Mouse (Mus musculus): ENCODE data around the gene Cog1.
A peak's percentile ranks its signal among the peaks of the same experiment; 100 is the strongest.

The Cog1 gene

DNA sequence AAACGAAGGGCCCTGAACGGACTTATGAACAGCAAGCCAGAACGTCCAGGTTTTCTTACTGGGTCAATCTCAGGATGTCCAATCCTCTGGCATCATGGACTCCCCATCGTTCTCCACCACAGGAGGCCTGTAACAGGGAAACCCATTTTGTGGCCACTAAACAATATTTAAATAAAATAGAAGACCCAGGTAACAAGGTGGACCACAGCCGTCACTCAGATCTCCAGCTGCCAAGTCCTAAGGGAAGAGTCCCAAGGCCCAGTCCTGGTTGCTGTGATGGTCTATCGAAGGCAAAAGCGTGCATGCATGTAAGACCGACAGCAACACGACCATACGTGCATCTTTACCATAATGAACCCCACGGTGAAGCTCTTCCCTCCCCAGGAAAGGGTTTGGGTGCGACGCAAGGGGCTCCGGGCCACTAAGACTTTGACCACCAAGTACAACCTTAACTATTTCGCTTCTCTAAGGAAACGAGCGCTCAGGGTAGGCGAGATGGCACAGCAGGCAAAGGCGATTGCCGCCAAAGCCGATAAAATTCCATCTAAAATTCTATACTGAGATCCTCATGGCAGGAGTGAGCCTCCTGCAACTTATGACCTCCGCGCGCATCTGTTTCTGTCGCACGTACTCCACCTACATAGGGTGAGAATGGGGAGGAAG lies at the start of gene Cog1:
Gene Cog1, plus strand, starts transcription at position 480 of the 663 bp plus-strand sequence.
- no peak for DNase-seq (ENCODE audit: low read depth, low spot score)

DNA sequence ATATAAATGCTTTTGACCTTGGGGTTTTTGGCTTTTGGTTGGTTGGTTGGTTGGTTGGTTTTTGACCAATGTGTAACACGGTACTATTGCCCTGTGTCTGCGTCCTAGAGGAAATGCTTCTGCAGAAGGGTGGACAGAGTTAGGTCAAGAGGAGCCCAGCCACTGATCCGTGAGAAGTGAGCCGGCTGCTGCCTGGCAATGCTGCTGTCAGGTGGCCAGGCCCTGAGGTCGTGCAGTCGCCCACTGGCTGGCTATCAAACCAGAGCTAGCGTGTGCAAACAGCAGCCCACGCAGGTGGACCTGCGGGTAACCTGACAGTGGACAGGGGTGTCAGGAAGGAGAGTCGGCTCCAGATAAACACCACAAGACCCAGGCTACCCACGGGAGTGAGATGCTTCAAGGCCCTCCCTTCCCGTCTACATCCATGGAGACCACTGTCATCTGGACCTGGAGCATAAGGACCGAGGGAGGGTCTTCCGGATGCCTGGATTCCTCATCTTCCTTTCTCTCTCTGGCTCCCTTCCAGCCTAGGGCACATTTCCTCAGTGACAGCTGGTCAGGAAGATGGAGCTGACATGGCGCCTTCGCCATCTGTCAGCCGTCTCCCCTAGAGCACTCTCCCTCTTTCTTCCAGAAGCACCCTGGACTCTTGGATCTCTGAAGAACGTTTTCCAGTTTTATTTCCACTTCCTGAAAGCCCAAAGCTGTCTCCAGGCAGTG lies 48.3 kb upstream of the Cog1 start:
- DNase-seq (ENCODE audit: low read depth, low spot score): no peak

DNA sequence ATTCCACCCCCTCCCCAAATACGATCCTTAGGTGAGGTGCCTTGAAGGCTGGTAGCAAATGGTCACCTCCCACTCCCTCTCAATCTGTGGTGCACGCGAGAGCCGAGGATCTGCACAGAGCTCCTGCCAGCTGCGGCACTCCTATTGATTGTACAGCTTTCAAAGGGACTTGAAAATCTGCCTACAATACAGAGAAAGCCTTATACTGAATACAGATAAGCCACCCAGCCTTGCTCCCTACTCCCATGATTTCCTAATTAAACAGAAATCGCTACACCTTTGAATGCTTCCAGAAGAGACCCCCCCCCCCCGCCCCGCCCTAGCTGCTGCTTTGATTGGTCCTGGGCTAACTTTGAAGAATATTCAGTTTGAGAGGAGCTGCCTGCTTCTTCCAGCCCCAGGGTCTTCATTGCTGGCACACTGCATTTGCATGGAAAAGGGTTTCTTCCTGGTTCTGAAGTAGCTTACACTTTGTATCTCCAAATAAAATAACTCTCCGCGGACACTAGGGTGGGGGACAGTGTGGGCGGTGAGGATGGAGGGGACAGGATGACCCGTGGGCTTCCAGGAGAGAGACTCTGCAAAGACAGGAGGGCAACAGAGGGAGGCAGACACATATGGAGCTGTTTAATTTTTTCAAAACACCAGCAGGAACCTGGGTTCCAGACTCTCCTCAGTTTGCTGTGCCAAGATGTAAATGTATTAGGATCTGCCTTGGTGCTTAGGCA lies 47.2 kb upstream of the Cog1 start:
- no peak for DNase-seq (ENCODE audit: low read depth, low spot score)

DNA sequence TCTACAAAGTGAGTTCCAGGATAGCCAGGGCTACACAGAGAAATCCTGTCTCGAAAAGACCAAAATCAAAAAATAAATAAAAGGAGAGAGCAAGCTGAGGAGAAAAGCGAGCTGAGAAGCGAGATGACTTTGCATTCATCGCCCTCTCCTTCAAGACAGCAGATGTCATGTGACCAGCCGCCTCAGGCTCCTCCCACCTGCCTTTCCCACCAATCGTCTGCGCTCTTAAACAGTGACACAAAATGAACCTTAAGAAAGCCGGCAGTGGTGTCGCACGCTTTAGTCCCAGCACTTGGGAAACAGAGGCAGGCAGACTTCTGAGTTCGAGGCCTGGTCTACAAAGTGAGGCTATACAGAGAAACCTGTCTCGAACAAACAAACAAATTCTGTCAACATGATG lies 41.4 kb upstream of the Cog1 start:
- DNase-seq (ENCODE audit: low read depth, low spot score): no peak

DNA sequence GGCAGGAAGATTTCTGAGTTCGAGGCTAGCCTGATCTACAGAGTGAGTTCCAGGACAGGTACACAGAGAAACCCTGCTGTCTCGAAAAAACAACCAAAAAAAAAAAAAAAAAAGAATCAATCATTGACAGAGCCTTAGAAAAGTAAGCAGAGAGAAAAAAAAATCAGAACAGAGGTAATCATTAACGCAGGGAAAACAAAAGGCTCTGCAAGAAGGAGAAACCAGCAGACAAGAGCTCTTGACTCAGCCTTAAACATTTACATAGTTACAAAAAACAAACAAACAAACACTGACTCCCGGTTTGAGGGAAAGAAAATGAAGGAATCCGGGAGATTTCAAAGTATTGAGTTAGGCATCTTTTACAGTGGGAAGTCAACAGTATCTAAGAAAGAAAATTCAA lies 39.4 kb upstream of the Cog1 start:
- no peak for DNase-seq (ENCODE audit: low read depth, low spot score)

DNA sequence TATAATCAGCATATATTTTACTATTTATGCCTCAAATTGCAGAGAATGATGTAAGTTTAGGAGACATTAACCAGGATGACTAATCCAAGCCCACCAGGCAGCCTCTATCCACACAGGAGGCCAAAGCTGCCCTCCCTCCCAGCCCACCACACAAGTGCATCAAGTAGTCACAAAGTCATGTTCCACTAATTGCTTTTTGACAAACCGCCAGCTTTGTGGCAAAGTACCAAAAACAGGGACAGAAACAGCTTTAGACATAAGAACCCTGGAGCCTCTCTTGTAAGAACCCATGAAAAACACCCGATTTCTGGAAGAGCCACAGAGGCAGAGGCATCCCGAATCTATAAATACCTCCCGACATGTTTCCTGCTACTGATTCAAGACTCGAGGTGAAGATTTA lies 38.7 kb upstream of the Cog1 start:
- DNase-seq (ENCODE audit: low read depth, low spot score): no peak

DNA sequence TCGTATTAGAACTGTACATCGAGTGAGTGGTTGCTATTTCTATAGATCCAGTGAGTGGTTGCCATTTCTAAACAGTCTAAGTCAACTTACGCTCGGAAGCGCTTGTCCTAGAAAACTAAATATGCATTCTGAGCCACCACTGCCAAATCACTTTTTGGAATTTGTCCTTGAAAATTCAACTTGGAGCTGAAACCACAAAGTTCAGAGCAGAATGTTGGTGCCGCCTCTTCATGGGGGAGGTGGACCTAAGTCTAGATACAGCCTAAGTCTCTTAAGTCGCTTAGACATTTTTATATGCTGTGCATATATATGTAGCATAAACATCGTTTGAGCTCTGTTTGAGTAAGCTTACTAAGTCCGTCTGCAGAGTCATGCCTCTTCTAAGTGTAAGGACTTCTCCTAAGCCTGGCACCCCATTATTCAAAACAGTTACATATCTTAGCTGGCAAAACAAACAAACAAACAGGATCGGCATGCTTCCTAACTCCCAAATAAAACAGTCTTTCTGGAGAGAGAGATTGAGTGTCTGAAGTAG lies 37.8 kb upstream of the Cog1 start:
- no peak for DNase-seq (ENCODE audit: low read depth, low spot score)

DNA sequence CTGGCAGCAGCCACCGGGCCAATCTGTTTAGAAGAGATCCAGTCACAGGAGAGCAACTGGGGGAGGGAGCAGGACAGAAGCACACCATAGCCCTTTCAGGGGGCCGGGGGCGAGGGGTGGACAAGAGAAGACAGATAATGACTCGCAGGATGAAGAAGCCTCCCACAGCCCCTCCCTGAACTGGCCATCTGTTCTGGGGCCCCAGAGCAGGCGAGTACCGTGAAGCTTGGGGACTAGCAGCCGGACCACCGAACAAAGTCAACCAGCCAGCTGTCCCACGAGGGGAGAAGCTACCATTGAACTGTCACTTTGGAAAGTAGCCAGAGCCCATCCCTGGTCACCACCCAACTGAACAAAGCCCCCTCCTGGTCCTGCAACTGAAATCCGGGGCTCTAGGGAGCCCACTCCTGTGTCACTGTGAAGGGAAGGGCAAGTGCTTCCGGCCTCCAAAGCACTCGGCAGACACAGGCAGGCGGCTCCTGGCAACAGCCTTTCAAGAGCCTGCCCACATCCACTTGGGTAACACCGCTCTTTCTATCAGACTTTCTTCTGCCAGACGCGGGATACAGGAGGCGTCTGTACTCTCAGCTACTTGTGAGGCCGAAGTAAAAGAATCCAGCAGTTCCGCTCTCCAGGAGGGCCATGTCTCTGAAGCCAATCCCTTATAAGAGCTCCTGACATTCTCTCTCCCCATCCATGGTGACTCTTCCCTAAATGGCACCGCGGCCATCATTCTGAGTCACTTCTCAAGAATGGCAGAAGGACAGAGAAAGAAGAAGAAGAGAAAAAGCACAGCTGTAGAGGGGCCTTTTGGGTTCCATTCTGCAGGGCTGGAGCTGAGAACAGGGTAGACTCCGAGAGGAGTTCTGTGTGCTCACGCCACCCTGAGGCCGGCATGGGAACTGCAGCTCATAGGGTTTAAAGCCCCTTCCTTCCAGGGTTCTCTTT lies 37.0 kb upstream of the Cog1 start:
- DNase-seq (ENCODE audit: low read depth, low spot score): peak; percentile 76

DNA sequence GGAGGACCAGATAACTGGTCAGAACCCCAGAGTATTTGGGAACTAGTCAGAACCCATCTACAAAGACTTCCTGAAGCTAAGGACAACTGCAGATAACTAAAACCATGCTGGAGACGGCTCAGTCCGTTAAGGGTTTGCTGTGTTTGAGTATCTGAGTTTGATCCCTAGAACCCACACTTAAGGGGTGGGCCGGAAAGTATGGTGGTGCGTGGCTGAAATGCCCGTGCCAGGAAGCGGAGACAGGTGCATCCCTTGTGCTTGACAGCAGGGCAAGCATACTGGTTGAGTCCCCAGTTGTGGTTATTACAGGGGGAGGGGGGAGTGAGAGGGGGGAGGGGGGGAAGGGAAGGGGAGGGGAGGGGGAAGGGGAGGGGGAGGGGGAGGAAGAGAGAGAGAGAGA lies 34.5 kb upstream of the Cog1 start:
- no peak for DNase-seq (ENCODE audit: low read depth, low spot score)

DNA sequence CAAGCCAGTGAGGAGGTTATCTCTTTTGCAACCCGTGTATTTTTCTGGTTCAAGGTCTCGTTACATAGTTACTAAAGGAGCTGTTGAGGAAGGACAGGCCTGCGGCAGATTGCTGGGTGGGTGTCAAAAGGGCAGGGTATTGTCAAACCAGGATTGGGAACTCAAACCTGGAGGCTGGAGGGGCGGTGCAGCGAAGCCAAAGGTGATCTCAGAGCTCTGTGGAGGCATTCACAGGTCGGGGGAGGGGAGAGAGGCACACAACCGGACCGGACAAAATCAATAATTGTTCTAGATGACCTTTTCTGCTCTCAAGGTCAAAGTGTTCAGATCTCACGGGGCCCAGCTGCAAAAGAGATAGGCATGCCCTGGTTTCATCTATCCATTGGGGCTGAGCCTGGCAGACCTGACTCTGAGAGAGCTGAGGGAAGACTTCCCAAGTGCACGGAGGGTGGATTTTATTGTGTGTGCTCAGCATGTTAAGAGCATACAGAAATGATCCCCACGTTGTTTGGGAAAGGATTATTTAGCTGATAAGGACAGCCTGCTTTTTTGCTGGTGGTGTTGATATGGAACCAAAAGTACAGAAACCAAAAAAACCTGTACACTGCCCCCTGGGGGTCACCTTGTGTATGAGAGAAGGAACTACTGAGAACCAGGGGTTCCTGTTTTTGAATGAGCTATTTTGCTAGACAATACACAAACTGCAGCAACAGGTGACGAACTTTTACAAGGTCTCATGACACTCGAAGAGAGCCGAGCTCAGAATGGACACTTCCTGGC lies 31.6 kb upstream of the Cog1 start:
- DNase-seq (ENCODE audit: low read depth, low spot score): peak; percentile 80

DNA sequence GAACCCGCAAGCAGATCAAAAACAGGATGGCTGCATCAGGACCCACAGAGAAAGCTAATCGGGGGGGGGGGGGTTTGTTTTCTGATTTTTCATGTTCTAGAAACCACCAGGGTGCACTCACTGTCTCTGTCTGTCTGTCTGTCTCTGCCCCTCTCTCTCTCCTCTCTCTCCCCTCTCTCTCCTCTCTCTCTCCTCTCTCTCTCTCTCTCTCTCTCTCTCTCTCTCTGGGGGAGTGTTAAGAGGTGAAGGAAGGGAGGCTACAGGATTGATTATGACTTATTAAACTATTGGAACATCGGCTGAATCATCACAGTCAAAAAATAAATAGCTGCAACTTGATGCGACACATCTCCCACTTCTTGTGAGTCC lies 30.7 kb upstream of the Cog1 start:
- no peak for DNase-seq (ENCODE audit: low read depth, low spot score)

DNA sequence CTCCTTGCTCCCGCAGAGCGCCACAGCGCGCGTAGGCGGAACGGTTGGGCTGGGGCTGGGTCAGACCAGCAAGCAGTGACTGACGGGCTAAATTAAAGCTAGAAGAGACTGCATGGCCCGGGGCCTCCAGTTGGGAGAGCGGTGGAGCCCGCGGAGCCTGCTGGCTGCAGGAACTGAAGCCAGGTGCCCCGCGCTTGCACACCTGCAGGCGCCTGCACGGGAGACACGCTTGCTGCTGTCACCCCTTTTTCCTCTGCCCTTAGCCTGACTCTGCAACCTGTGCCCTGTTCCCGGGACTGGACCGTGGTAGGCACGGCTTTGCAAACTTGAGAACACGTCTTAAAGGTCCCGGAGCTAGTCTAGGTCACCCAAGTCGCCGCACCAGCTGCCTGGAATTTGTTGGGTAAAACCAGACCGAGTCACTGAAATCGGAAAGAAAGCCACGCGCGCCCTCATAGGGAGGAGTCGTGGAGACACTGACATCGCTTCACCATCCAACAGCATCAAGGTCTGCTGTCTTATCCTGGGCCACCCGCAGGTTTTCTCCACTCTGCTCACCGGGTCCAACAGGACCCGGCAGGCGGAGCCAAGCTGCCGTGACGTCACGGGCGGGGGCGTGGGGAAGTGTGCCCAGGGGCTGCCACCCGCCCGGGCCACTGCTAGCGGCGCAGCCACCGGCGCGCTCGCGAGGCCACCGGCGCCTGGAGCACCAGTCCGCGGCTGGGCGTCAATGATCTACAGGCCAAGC lies 30.1 kb upstream of the Cog1 start, which contains the start of gene Sstr2:
Gene Sstr2, plus strand, starts transcription at position 671 of the 748 bp plus-strand sequence.
- peak; percentile 53 for DNase-seq (ENCODE audit: low read depth, low spot score)

DNA sequence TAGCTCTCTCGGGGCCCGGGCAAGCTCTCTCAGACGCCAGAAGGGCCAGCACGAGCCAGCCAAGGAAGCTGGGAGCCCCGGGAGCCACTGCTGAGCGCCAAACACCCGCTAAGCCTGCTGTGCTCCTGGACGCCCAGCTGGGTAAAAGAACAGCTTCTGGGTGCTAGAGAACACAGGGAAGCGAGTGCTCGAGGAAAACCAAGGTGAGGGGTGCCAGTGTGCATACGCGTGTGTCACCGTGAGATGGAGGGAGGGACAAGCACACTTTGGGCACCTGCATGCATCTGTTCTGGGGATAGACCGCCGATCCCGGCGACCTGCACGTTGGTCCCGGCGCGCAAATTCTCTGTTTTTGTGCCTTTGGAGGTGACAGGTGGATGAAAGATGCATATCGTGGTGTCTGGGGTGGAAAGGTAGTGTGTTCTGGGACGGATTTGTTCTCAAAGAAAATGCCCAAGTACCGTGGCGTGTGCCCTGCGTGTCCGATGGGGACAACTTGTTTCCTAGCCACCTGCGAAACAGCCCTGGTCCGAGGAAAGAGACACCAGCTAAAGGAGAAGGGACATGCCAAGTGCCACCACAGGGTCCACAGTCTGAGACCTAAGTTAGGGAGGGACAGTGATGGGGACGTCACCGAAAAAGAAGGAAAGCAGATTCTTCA lies 29.4 kb upstream of the Cog1 start:
- DNase-seq (ENCODE audit: low read depth, low spot score): no peak

DNA sequence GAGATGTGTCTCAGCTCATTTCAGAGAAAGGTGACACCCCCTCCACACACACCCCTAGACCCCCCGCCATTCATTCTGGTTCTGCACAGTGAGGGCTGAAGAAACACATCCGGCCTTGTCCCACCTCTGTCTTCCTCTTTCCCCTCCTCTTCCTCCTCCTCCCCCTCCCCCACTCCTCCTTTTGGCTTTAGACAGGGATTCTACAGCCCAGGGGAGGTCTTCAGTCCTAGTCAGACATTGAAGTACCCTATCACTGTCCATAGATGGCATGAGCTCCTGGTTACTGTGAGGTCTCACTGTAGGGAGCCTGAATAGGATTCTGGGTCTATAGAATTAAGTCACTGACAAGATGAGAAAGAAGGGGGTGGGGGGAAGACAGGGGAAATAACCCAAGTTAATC lies 28.0 kb upstream of the Cog1 start:
- DNase-seq (ENCODE audit: low read depth, low spot score): peak; percentile 53

DNA sequence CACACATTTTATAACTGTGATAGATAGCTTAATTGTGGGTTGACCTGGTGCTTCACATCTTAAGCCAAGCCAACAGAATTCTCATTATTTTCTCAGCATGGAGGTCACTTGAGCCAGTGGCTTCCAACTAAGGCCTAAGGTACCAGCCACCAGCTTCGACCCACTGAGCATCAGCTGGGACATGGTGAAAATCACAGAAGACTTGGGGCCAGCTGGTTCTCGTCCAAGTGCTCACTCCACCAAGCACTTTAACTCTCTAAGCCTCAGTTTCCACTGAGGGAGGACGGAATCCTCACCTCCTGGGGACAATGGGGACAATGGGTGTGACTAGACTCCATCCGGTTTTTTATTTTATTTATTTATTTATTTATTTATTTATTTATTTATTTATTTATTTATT lies 26.9 kb upstream of the Cog1 start:
- no peak for DNase-seq (ENCODE audit: low read depth, low spot score)

DNA sequence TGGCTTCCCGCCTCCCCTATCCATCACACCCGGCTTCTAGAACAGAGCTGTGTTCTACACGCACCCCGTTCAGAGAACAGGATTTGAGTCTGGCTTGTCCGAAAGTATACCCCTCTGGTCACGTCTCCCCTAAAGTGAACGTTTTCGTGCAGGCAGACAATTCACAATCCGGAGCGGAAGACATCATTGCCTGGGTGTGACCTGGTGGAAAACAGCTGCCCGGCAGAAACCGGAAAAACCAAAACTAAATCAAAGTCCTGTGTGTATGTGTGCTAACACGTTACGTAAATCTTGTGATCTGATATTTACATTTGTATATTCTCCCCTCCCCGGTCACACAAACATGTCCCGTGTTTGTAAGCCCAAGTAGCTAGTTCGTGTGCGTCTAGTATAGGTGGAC lies 23.5 kb upstream of the Cog1 start:
- DNase-seq (ENCODE audit: low read depth, low spot score): no peak

DNA sequence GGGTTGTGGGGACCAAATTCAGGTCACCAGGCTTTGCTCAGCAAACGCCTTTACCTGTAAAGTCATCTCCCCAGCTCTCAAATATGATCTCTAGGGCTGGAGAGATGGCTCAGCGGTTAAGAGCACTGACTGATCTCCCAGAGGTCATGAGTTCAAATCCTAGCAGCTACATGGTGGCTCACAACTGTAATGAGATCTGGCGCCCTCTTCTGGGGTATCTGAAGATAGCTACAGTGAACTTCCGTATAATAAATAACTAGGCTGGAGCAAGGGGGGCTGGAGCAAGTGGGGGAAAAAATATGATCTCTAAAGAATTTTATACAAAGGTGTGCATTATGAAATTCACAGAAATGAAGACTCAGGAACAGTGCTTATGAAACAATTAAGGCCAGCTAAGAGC lies 21.2 kb upstream of the Cog1 start:
- no peak for DNase-seq (ENCODE audit: low read depth, low spot score)

DNA sequence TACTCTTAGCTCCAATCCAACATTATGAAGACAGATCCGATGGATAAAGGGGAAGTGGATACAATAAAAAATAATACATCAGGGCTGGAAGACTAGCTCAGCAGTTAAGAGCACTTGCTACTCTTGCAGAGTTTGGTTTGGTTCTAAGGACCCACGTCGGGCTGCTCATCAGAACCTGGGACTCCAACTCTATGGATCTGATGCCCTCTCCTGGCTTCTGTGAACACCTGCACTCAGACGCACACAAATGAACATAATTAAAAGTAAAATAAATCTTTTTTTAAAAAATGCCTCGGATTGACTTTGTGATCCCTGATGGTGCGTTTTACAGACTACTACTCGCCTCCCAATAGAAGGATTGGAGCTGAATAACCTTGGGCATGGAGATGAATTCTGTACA lies 18.3 kb upstream of the Cog1 start:
- DNase-seq (ENCODE audit: low read depth, low spot score): peak; percentile 57

DNA sequence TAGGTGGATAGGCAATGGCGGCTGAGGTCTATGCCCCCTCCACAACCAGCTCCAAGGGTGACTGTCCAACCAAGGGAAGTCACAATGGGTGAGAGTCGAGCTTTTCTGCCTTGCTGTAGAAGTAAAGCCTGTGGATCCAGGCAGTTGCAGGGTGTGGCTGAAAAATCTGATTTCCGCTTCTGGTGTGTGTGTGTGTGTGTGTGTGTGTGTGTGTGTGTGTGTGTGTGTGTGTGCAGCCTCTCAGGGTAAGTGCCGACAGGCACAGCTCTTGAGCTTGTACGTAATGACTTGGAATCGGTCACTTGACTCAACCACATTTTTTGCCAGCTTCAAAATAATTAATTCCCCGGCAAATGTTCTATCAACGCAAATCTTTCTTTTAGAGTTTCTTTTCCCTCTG lies 17.7 kb upstream of the Cog1 start:
- no peak for DNase-seq (ENCODE audit: low read depth, low spot score)
